Mouse (Mus musculus) G1E (cell line): ENCODE data around the gene Cytip. TPM values are rescaled to one million over a fixed set of nuclear protein-coding genes. Genes with fewer than 3 reads are reported as not detected.

ENCODE experiments used
- ATAC-seq: 2 replicates; pipeline ENCODE4 v1.8.0; 2016; ENCODE audit warnings: mild to moderate bottlenecking; ENCODE audit not compliant: insufficient number of reproducible peaks, poor library complexity, low FRiP score, severe bottlenecking; ENCODE audit errors: extremely low read depth
- DNase-seq: peaks from one replicate; pipeline ENCODE4 v3.0.0; 2012; ENCODE audit warnings: low spot score
- H3K27me3 ChIP-seq: 2 replicates; pipeline ENCODE4 v1.6.1; 2012; ENCODE audit warnings: mild to moderate bottlenecking, low read length, inconsistent platforms; ENCODE audit not compliant: insufficient read depth
- H3K36me3 ChIP-seq: replicated peaks from 2 replicates; pipeline ENCODE3; 2012; ENCODE audit warnings: mild to moderate bottlenecking, inconsistent platforms
- H3K4me1 ChIP-seq: 2 replicates; pipeline ENCODE4 v1.6.1; 2012; ENCODE audit warnings: low read depth, low read length, inconsistent platforms, mixed read lengths; ENCODE audit not compliant: insufficient read depth
- H3K4me3 ChIP-seq: 2 replicates; pipeline ENCODE4 v1.5.1; 2012; ENCODE audit warnings: low read depth, mild to moderate bottlenecking, inconsistent platforms, low read length, moderate library complexity, mixed read lengths
- H3K9me3 ChIP-seq: replicated peaks from 2 replicates; pipeline ENCODE4 v1.6.1; 2012; ENCODE audit warnings: inconsistent platforms
- CTCF ChIP-seq: IDR thresholded peaks from 2 replicates; pipeline ENCODE4 v1.5.1; 2012; ENCODE audit warnings: low read depth, low read length, inconsistent platforms, mixed read lengths
- GATA1 ChIP-seq: IDR thresholded peaks from 2 replicates; pipeline ENCODE4 v1.6.1; 2012; ENCODE audit warnings: borderline replicate concordance, low read length, inconsistent platforms, mixed read lengths
- GATA2 ChIP-seq: IDR thresholded peaks from 2 replicates; pipeline ENCODE4 v1.6.1; 2012; ENCODE audit warnings: low read depth, low read length, inconsistent platforms, borderline replicate concordance
- POLR2AphosphoS5 ChIP-seq: IDR thresholded peaks from 2 replicates; pipeline ENCODE4 v1.6.1; 2012; ENCODE audit warnings: low read depth, low read length, inconsistent platforms; ENCODE audit not compliant: insufficient replicate concordance
- TAL1 ChIP-seq: conservative IDR thresholded peaks from 2 replicates; pipeline ENCODE4 v1.6.1; 2012; ENCODE audit warnings: low read depth, low read length, inconsistent platforms, mixed read lengths
- polyA plus RNA-seq: library from polyadenylated mRNA; stranded (reverse); fragments of >175 nt; gene quantifications from 2 replicates; pipeline ENCODE4 v1.2.3, GENCODE M21; 2012
- total RNA-seq, 2 experiments: library from RNA; stranded (forward) in 1 of 2; stranded (reverse) in 1 of 2; fragments of 200-1000 nt in 1 of 2; fragments of >200 nt in 1 of 2; fragmentation: Nextera tagmentation in 1 of 2; gene quantifications; 2 replicates each; pipeline ENCODE4 v1.2.3; 2014 to 2017

Cytip gene
- total and polyA plus RNA-seq, 3 experiments, result 0.05 TPM; not detected in 2

DNA sequence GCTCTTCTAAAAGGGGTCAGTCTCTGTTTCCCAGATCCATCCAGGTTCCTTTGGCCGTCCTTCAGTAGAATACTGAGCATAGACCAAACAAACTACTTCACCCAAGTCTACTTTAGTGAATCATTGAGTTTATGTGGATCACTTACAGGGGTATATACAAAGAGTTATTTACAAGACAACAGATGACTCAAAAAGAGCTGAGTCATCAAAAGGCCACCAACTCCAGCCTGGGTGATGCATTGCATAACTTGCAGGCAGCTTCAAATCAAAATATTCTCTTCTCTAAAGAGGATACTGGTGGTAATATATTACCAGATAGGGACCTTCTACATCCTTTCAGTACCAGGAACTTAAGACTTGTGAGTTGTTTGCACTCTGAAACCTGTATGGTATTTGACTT is 108.9 kb downstream of the Cytip start:
- ATAC-seq, result no peak
- peaks cover 11% of the 10 kb centered on the region for H3K9me3 ChIP-seq

DNA sequence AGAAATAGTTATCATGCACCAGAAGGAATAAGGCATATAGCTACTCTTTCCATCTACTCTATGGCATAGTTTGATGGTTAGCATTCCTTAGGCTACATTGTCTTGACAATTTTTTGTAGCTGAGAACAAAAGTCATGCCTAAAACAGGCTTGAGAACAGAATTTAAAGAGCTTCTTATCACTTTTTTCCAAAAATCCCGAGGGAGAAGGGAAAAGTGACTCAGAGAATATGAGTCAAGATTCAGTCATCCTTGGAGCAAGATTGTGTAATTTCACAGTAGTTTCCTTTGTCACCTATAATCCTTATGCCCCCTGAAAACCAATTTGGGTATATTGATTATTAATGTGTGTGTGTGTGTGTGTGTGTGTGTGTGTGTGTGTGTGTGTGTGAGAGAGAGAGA is 115.5 kb downstream of the Cytip start:
- ATAC-seq (no peak), DNase-seq (no peak)
- Histone ChIP-seq H3K36me3 (no peaks in the 10 kb centered on the region), H3K4me1 (no peaks in the 10 kb centered on the region), H3K9me3 (peaks cover 4% of the 10 kb centered on the region), H3K4me3 (no peak overlapping the region), H3K27me3 (no peaks in the 10 kb centered on the region)
- no peak for TF ChIP-seq GATA2
- TF ChIP-seq POLR2AphosphoS5, result no peak
- TF ChIP-seq CTCF, result no peak
- TF ChIP-seq TAL1, result no peak
- TF ChIP-seq GATA1, result no peak

More for the DNA sequence above, 108.9 kb downstream of the Cytip start:
- Histone ChIP-seq H3K27me3 (no peaks in the 10 kb centered on the region), H3K4me1 (no peaks in the 10 kb centered on the region), H3K4me3 (no peak overlapping the region), H3K36me3 (no peaks in the 10 kb centered on the region)
- DNase-seq, result no peak
- TF ChIP-seq TAL1 (no peak), GATA1 (no peak), POLR2AphosphoS5 (no peak), CTCF (no peak), GATA2 (no peak)

Other genes with a start within 250 kb of the Cytip start
- not detected in 2 replicates for gene Galnt5, start 197.6 kb downstream of the Cytip start, total RNA-seq (2014; fragmentation: Nextera tagmentation)
- gene Galnt5, start 197.6 kb downstream of the Cytip start, total RNA-seq (2017), result not detected in 2 replicates
- gene Galnt5, start 197.6 kb downstream of the Cytip start, polyA plus RNA-seq, result not detected in 2 replicates
- not detected in 2 replicates for gene Ermn, start 142.7 kb downstream of the Cytip start, total RNA-seq (2014; fragmentation: Nextera tagmentation)
- 0.11 TPM in 1 of 2 replicates, not detected in the other for gene Ermn, start 142.7 kb downstream of the Cytip start, total RNA-seq (2017)
- gene Ermn, start 142.7 kb downstream of the Cytip start, polyA plus RNA-seq, result not detected in 2 replicates
- not detected in 2 replicates for gene Acvr1c, start 162.4 kb upstream of the Cytip start, total RNA-seq (2014; fragmentation: Nextera tagmentation)
- 0.05 and 0.06 TPM in 2 replicates for gene Acvr1c, start 162.4 kb upstream of the Cytip start, total RNA-seq (2017)
- not detected in 2 replicates for gene Acvr1c, start 162.4 kb upstream of the Cytip start, polyA plus RNA-seq